Mouse (Mus musculus) stomach, postnatal 0 days (tissue): ENCODE data around the gene Fam213b.

Experiments
- CTCF ChIP-seq: IDR thresholded peaks from 2 replicates; pipeline ENCODE4 v1.5.1; 2016; ENCODE audit warnings: antibody characterized with exemption, low read depth, mild to moderate bottlenecking, moderate library complexity
- EP300 ChIP-seq: optimal IDR thresholded peaks from 2 replicates; pipeline ENCODE3; 2016; ENCODE audit warnings: antibody characterized with exemption

- TF ChIP-seq CTCF (no peak), EP300 (no peak)
Measured at GRCm38 (mm10) chr4:154908490-154908889, 9.6 kb upstream of the Fam213b start.
